Mouse (Mus musculus): Measurements from ENCODE around the gene Mrps18b.

DNA sequence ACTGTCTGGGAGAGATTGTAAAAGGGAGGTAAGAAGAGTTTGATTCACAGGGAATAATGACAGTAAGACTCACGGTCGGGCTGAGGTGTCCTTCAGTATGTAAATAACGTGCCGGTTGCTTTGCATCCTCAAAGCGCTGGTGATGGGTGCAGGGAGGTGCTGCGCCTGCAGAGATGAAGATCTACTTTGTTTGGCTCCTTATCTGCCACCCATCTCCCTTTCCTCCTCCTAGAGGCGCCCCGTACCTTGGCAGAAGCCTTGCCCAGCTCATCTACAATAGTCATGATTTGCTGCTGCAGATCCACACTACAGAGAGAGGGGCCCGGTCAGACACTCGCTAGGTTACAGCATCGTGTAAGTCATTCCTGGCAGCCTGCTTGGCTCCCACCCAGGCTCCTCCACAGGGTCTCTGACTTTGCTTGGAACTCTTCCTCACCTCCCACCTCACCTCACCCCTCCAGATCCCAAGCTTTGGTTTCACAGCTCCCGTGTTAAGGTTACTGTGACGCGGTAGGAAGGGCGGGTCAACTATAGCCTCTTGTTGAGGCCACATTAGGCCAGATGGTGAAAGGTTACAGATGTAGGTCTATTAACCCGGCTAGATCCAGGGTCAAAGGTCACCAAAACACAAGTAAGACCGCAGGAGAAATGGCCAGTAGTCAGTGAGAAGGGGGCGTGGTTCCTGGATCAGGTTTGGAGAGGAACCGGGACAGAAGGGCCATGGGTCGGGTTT, 6.8 kb downstream of the Mrps18b start:
- TF ChIP-seq POLR2A (IDR thresholded peaks at IDR 0.05; ENCODE audit: borderline replicate concordance, insufficient read depth, low read length) (no peak), CTCF (IDR thresholded peaks at IDR 0.05; ENCODE audit: borderline replicate concordance, insufficient read depth, low read depth, low read length) (no peak)
